Mouse (Mus musculus) intestine, postnatal 0 days (tissue): ENCODE measurements around the gene Bex6. TPM values are rescaled to one million over a fixed set of nuclear protein-coding genes. Genes with fewer than 3 reads are reported as not detected.

ENCODE experiments used
- ATAC-seq: fragments of 200-750 bp; cut with Nextera tagmentation; 2 replicates; pipeline ENCODE4 v1.8.0; 2017; ENCODE audit warnings: mild to moderate bottlenecking, moderate TSS enrichment, moderate library complexity
- H3K27ac ChIP-seq: fragments of 300-500 bp; sonication (generic); 2 replicates; pipeline ENCODE4 v1.5.1; 2014; ENCODE audit warnings: mild to moderate bottlenecking, low read depth, low read length, moderate library complexity
- H3K27me3 ChIP-seq: fragments of 300-500 bp; sonication (generic); replicated peaks from 2 replicates; pipeline ENCODE4 v1.6.1; 2014; ENCODE audit warnings: low read length, mixed read lengths; ENCODE audit not compliant: control insufficient read depth, insufficient read depth
- H3K36me3 ChIP-seq: fragments of 300-500 bp; sonication (generic); 2 replicates; pipeline ENCODE4 v1.6.1; 2014; ENCODE audit warnings: mild to moderate bottlenecking, moderate library complexity; ENCODE audit not compliant: control insufficient read depth, insufficient read depth
- H3K4me1 ChIP-seq: fragments of 300-500 bp; sonication (generic); replicated peaks from 2 replicates; pipeline ENCODE4 v1.6.1; 2014; ENCODE audit warnings: antibody characterized with exemption, low read length, mixed read lengths; ENCODE audit not compliant: control insufficient read depth, insufficient read depth
- H3K4me2 ChIP-seq: fragments of 300-500 bp; sonication (generic); replicated peaks from 2 replicates; pipeline ENCODE4 v1.6.1; 2014; ENCODE audit warnings: low read depth, mild to moderate bottlenecking, moderate library complexity
- H3K4me3 ChIP-seq: fragments of 300-500 bp; sonication (generic); 2 replicates; pipeline ENCODE4 v1.5.1; 2014; ENCODE audit warnings: low read depth, low read length
- H3K9ac ChIP-seq: fragments of 300-500 bp; sonication (generic); 2 replicates; pipeline ENCODE4 v1.6.1; 2014; ENCODE audit warnings: mild to moderate bottlenecking, low read depth, low read length
- H3K9me3 ChIP-seq: fragments of 300-500 bp; sonication (generic); 2 replicates; pipeline ENCODE4 v1.6.1; 2016; ENCODE audit warnings: mixed run types; ENCODE audit not compliant: control insufficient read depth
- CTCF ChIP-seq: sonication (generic); IDR thresholded peaks from 2 replicates; pipeline ENCODE4 v1.5.1; 2016; ENCODE audit warnings: low read depth, mild to moderate bottlenecking, control low read depth, antibody characterized with exemption, moderate library complexity
- WGBS: fragments of 180-500 bp; shearing (Covaris S2); extraction: QIAGEN DNeasy Blood & Tissue Kit; methylation state at CpG from one replicate; pipeline ENCODE4 v1.1.7; 2014; 5-methylcytosine and 5-hydroxymethylcytosine counted together
- polyA plus RNA-seq: library from polyadenylated mRNA; unstranded; fragments of >200 nt; fragmentation: Nextera tagmentation; extraction: Ambion mirVana; gene quantifications from 2 replicates; pipeline ENCODE4 v1.2.1, GENCODE M21; 2015

Bex6 gene
- polyA plus RNA-seq, 1 experiment from 2014 or later = 0.13 TPM

- WGBS = 56% methylated on average over 6 of the region's 6 CpGs
Measured at GRCm38 (mm10) chr16:32189109-32189508, 9.5 kb downstream of the Bex6 start.

DNA sequence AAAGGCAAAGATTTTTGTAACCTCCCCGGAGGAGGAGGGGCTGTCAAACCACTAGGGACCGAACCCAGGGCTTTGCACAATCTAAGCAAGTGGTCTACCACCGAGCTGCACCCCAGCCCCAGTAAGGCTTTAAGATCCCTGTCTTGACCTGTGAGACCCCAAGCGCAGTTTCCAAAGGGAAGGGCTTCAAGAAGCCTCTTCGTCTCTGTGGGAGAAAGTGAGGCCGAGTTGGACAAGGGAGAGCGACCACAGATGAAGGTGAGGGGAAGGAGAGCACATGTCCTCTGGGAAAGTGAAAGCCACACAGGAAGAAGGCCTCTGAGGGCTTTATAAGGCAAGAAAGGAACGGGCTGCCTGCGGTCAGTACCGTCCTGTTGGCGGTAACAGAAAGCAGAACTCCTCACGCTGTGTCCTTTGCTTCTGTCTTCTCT lies 10.4 kb downstream of the Bex6 start:
- no peaks in the 10 kb centered on the region for H3K9me3 ChIP-seq
- H3K4me1 ChIP-seq = no peaks in the 10 kb centered on the region
- TF ChIP-seq CTCF = no peak
- H3K27me3 ChIP-seq = no peaks in the 10 kb centered on the region
- no peak overlapping the region for H3K4me2 ChIP-seq
- H3K4me3 ChIP-seq = no peak overlapping the region
- H3K27ac ChIP-seq = no peak overlapping the region
- 61% methylated on average over 12 of the region's 12 CpGs for WGBS
- H3K9ac ChIP-seq = no peak overlapping the region
- ATAC-seq = no peak
- no peaks in the 10 kb centered on the region for H3K36me3 ChIP-seq

More at GRCm38 (mm10) chr16:32189109-32189508, 9.5 kb downstream of the Bex6 start:
- no peak for TF ChIP-seq CTCF
- Histone ChIP-seq H3K4me1 (no peaks in the 10 kb centered on the region), H3K27ac (no peak overlapping the region), H3K27me3 (no peaks in the 10 kb centered on the region), H3K4me3 (no peak overlapping the region), H3K36me3 (no peaks in the 10 kb centered on the region), H3K9me3 (no peaks in the 10 kb centered on the region), H3K9ac (no peak overlapping the region), H3K4me2 (no peak overlapping the region)
- ATAC-seq = no peak

GRCm38 (mm10) chr16:32200256-32201003 lies 20.8 kb downstream of the Bex6 start:
- Histone ChIP-seq H3K4me1 (no peaks in the 10 kb centered on the region), H3K4me3 (no peak overlapping the region), H3K27me3 (no peaks in the 10 kb centered on the region), H3K9me3 (no peaks in the 10 kb centered on the region), H3K36me3 (no peaks in the 10 kb centered on the region), H3K9ac (no peak overlapping the region), H3K27ac (peak overlapping the region; percentile 54), H3K4me2 (peak overlapping the region; percentile 32; the same call in 1 of the 2 replicates)
- no peak for TF ChIP-seq CTCF
- ATAC-seq = no peak
- WGBS = 70% methylated on average over 21 of the region's 21 CpGs

DNA sequence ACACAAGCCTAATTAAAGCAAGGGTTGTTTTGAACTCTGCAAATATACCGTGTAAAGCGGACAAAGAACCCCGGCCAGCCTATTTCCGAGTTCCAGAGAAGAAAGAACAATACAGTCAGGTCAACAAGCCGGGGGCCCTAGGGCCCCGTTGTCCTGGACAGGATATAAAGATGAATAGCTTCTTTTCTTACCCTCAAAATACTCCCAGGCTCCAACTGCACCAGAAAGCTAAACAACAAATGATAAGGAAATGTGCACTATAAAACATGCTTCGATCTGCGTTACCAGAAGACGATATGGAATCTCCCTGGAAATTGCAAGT lies 21.3 kb downstream of the Bex6 start:
- 63% methylated on average over 9 of the region's 9 CpGs for WGBS

DNA sequence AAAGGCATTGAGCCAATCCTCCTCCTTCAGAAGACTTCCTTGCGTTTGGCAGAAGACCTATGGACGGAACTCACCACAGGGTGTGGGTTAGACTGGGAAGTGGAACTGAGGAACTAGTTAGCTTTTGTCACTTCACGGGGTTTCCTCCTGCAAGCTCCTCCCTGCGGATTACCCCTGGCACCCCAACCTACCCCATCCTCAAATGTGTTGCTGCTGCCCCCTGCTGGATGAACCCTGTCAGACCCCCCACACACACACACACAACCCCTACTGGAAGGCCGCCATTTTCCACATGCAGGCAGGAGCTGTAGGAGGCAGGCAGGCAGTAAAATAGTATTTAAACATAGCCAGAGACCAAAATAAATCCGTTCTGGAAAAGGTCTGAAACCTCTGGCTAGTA lies 23.1 kb downstream of the Bex6 start:
- no peak for ATAC-seq
- Histone ChIP-seq H3K4me1 (no peaks in the 10 kb centered on the region), H3K9me3 (no peaks in the 10 kb centered on the region), H3K4me3 (no peak overlapping the region), H3K9ac (no peak overlapping the region), H3K36me3 (no peaks in the 10 kb centered on the region), H3K27ac (no peak overlapping the region), H3K4me2 (no peak overlapping the region), H3K27me3 (no peaks in the 10 kb centered on the region)
- TF ChIP-seq CTCF = peak; percentile 62
- 69% methylated on average over 6 of the region's 6 CpGs for WGBS

More for the DNA sequence above, 21.3 kb downstream of the Bex6 start:
- Histone ChIP-seq H3K27ac (peak overlapping the region; percentile 54; the same call in 1 of the 2 replicates), H3K9ac (no peak overlapping the region), H3K27me3 (no peaks in the 10 kb centered on the region), H3K9me3 (no peaks in the 10 kb centered on the region), H3K4me1 (no peaks in the 10 kb centered on the region), H3K4me3 (no peak overlapping the region), H3K36me3 (no peaks in the 10 kb centered on the region), H3K4me2 (peak overlapping the region; percentile 32; the same call in 1 of the 2 replicates)
- no peak for TF ChIP-seq CTCF
- ATAC-seq = no peak

DNA sequence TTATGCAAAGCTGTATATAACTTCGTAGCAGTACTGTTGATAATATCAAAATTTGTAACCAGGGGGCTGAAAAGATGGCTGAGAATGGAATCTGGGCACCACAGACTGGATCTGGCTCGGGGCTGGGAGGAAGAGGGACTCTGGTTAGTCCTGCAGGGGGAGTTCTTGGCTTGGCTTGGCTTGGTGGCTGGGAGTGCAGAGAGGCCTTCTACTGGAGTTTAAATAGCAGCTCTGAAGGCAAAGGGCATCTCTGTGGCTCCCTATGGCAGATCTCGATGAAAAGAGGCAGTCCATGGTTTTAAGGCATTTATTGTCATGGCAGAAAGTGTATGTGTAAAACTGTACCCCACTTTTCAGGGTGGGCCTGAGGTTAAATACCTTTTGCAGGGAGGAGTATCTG lies 25.3 kb downstream of the Bex6 start:
- no peak for ATAC-seq
- WGBS = 59% methylated on average over 3 of the region's 3 CpGs
- H3K4me1 ChIP-seq = no peaks in the 10 kb centered on the region

More for the DNA sequence above, 25.3 kb downstream of the Bex6 start:
- Histone ChIP-seq H3K27ac (no peak overlapping the region), H3K4me2 (no peak overlapping the region), H3K9me3 (peaks cover 4% of the 10 kb centered on the region; the same call in 1 of the 2 replicates), H3K27me3 (no peaks in the 10 kb centered on the region), H3K36me3 (no peaks in the 10 kb centered on the region), H3K9ac (no peak overlapping the region), H3K4me3 (no peak overlapping the region)
- TF ChIP-seq CTCF = peak; percentile 48
